Mouse (Mus musculus) kidney, postnatal 0 days (tissue): Measurements from ENCODE around the gene B4galt5. TPM values are rescaled to one million over a fixed set of nuclear protein-coding genes. Genes with fewer than 3 reads are reported as not detected.

ENCODE experiments used
- ATAC-seq: fragments of 200-750 bp; cut with Nextera tagmentation; replicated peaks from 2 replicates; pipeline ENCODE4 v1.8.0; 2017; ENCODE audit warnings: low read depth, moderate number of reproducible peaks, moderate TSS enrichment, moderate library complexity; ENCODE audit not compliant: low FRiP score
- DNase-seq: peaks from one replicate; pipeline ENCODE4 v3.0.0-alpha.2; 2016; ENCODE audit warnings: low spot score
- H3K27ac ChIP-seq: fragments of 300-500 bp; sonication (generic); 2 replicates; pipeline ENCODE4 v1.5.1; 2014; ENCODE audit warnings: mild to moderate bottlenecking
- H3K27me3 ChIP-seq: fragments of 300-500 bp; sonication (generic); 2 replicates; pipeline ENCODE4 v1.6.1; 2014; ENCODE audit warnings: low read length, mixed read lengths; ENCODE audit not compliant: insufficient read depth
- H3K36me3 ChIP-seq: fragments of 300-500 bp; sonication (generic); 2 replicates; pipeline ENCODE4 v1.6.1; 2014; ENCODE audit warnings: low read length, mixed read lengths; ENCODE audit not compliant: insufficient read depth
- H3K4me1 ChIP-seq: fragments of 300-500 bp; sonication (generic); replicated peaks from 2 replicates; pipeline ENCODE4 v1.6.1; 2014; ENCODE audit warnings: antibody characterized with exemption, low read length, mixed read lengths; ENCODE audit not compliant: insufficient read depth
- H3K4me2 ChIP-seq: fragments of 300-500 bp; sonication (generic); 2 replicates; pipeline ENCODE4 v1.6.1; 2014; ENCODE audit warnings: mild to moderate bottlenecking, low read length, moderate library complexity, mixed read lengths
- H3K4me3 ChIP-seq: fragments of 300-500 bp; sonication (generic); replicated peaks from 2 replicates; pipeline ENCODE4 v1.5.1; 2014; ENCODE audit warnings: low read depth, low read length
- H3K9ac ChIP-seq: fragments of 300-500 bp; sonication (generic); 2 replicates; pipeline ENCODE4 v1.6.1; 2014; ENCODE audit warnings: low read depth, low read length
- H3K9me3 ChIP-seq: fragments of 300-500 bp; sonication (generic); replicated peaks from 2 replicates; pipeline ENCODE4 v1.6.1; 2016; ENCODE audit warnings: low read length, inconsistent platforms, mixed read lengths
- CTCF ChIP-seq: IDR thresholded peaks from 2 replicates; pipeline ENCODE4 v1.5.1; 2016; ENCODE audit warnings: antibody characterized with exemption, low read depth, mild to moderate bottlenecking, moderate library complexity
- WGBS: fragments of 180-500 bp; shearing (Covaris S2); extraction: QIAGEN DNeasy Blood & Tissue Kit; methylation state at CpG from one replicate; pipeline ENCODE4 v1.1.7; 2014; 5-methylcytosine and 5-hydroxymethylcytosine counted together
- polyA plus RNA-seq: library from polyadenylated mRNA; unstranded; fragments of >200 nt; fragmentation: Nextera tagmentation; extraction: Ambion mirVana; gene quantifications from 2 replicates; pipeline ENCODE4 v1.2.1, GENCODE M21; 2015

Gene B4galt5
- polyA plus RNA-seq, 1 experiment from 2014 or later: 22.6 TPM

- Histone ChIP-seq H3K4me2 (peak overlapping the region; percentile 94), H3K9ac (peak overlapping the region; percentile 89), H3K9me3 (no peaks in the 10 kb centered on the region), H3K27me3 (no peaks in the 10 kb centered on the region), H3K36me3 (no peaks in the 10 kb centered on the region), H3K27ac (0 out of 2 replicates have a peak overlapping the region, but pooled peaks have one; percentile 91), H3K4me1 (peaks cover 14% of the 10 kb centered on the region; the same call in 1 of the 2 replicates), H3K4me3 (peak overlapping the region; percentile 83)
- TF ChIP-seq CTCF: no peak
- DNase-seq (no peak), ATAC-seq (no peak)
- 6% methylated on average over 11 of the region's 11 CpGs for WGBS
These were observed 1.0 kb downstream of the B4galt5 start for GRCm38 (mm10) chr2:167347991-167348375.

GRCm38 (mm10) chr2:167347361-167347760, 1.6 kb downstream of the B4galt5 start:
- DNase-seq (no peak), ATAC-seq (no peak)
- peaks cover 14% of the 10 kb centered on the region; the same call in 1 of the 2 replicates for H3K4me1 ChIP-seq
- 81% methylated on average over 4 of the region's 4 CpGs for WGBS
- H3K4me3 ChIP-seq: peak overlapping the region; percentile 83; the same call in 1 of the 2 replicates
- TF ChIP-seq CTCF: no peak
- H3K9ac ChIP-seq: no peak overlapping the region
- H3K27ac ChIP-seq: no peak overlapping the region
- no peaks in the 10 kb centered on the region for H3K36me3 ChIP-seq
- no peaks in the 10 kb centered on the region for H3K9me3 ChIP-seq
- H3K4me2 ChIP-seq: peak overlapping the region; percentile 94
- H3K27me3 ChIP-seq: no peaks in the 10 kb centered on the region

GRCm38 (mm10) chr2:167345508-167346164, 3.3 kb downstream of the B4galt5 start:
- TF ChIP-seq CTCF: peak; percentile 36; the same call in 1 of the 2 replicates
- Histone ChIP-seq H3K4me2 (no peak overlapping the region; the same call in 1 of the 2 replicates), H3K27me3 (no peaks in the 10 kb centered on the region), H3K9ac (no peak overlapping the region), H3K27ac (peak overlapping the region; percentile 15; the same call in 1 of the 2 replicates), H3K4me3 (no peak overlapping the region), H3K36me3 (no peaks in the 10 kb centered on the region), H3K4me1 (peaks cover 14% of the 10 kb centered on the region; the same call in 1 of the 2 replicates), H3K9me3 (no peaks in the 10 kb centered on the region)
- ATAC-seq (no peak), DNase-seq (peak; percentile 57)
- WGBS: 37% methylated on average over 7 of the region's 7 CpGs

- Histone ChIP-seq H3K36me3 (no peaks in the 10 kb centered on the region), H3K27me3 (no peaks in the 10 kb centered on the region), H3K9ac (no peak overlapping the region), H3K9me3 (no peaks in the 10 kb centered on the region), H3K27ac (0 out of 2 replicates have a peak overlapping the region, but pooled peaks have one; percentile 15), H3K4me2 (no peak overlapping the region; the same call in 1 of the 2 replicates), H3K4me1 (peaks cover 12% of the 10 kb centered on the region; the same call in 1 of the 2 replicates), H3K4me3 (no peak overlapping the region)
- TF ChIP-seq CTCF: peak; percentile 60
- ATAC-seq (no peak), DNase-seq (no peak)
- WGBS: 33% methylated on average over 5 of the region's 5 CpGs
These were observed 4.0 kb downstream of the B4galt5 start for GRCm38 (mm10) chr2:167344871-167345507.

- ATAC-seq (no peak), DNase-seq (no peak)
- Histone ChIP-seq H3K9ac (no peak overlapping the region), H3K9me3 (no peaks in the 10 kb centered on the region), H3K36me3 (no peaks in the 10 kb centered on the region), H3K4me1 (peaks cover 7% of the 10 kb centered on the region; the same call in 1 of the 2 replicates), H3K27me3 (no peaks in the 10 kb centered on the region), H3K4me2 (no peak overlapping the region), H3K4me3 (no peak overlapping the region), H3K27ac (no peak overlapping the region)
- TF ChIP-seq CTCF: no peak
- 82% methylated on average over 12 of the region's 12 CpGs for WGBS
These were observed 5.4 kb downstream of the B4galt5 start for GRCm38 (mm10) chr2:167343369-167344140.

GRCm38 (mm10) chr2:167342876-167343275, 6.1 kb downstream of the B4galt5 start:
- Histone ChIP-seq H3K9me3 (no peaks in the 10 kb centered on the region), H3K36me3 (no peaks in the 10 kb centered on the region), H3K27me3 (no peaks in the 10 kb centered on the region), H3K4me1 (0 out of 2 replicates have a peak, but pooled peaks cover 7% of the 10 kb centered on the region), H3K4me2 (no peak overlapping the region), H3K27ac (no peak overlapping the region), H3K4me3 (no peak overlapping the region), H3K9ac (no peak overlapping the region)
- 49% methylated on average over 6 of the region's 6 CpGs for WGBS
- TF ChIP-seq CTCF: no peak
- no peak for DNase-seq
- ATAC-seq: no peak; the same call in 1 of the 2 replicates
